Mouse (Mus musculus): ENCODE data around the gene Cox6a1. TPM values are rescaled to one million over a fixed set of nuclear protein-coding genes. Genes with fewer than 3 reads are reported as not detected.

Gene Cox6a1
- polyA plus RNA-seq, 1 experiment = 7,190 TPM

GRCm38 (mm10) chr5:115327610-115328548 lies 20.9 kb downstream of the Cox6a1 start:
- H3K4me1 ChIP-seq (ENCODE audit: control insufficient read depth, insufficient read depth, insufficient read length, low read length) = peaks cover 3% of the 10 kb centered on the region
- no peak for TF ChIP-seq POLR2A (IDR thresholded peaks at IDR 0.05; ENCODE audit: low read depth, low read length)
- H3K27me3 ChIP-seq (ENCODE audit: control insufficient read depth, insufficient read depth, low read length) = no peaks in the 10 kb centered on the region
- H3K27ac ChIP-seq (ENCODE audit: insufficient read depth, low read depth, low read length) = no peak overlapping the region
- H3K4me3 ChIP-seq (ENCODE audit: low read depth, low read length) = peak overlapping the region; percentile 81
- WGBS = 1% methylated on average over 53 of the region's 55 CpGs
- peaks cover 15% of the 10 kb centered on the region for H3K36me3 ChIP-seq (ENCODE audit: control insufficient read depth, insufficient read depth, low read length)

- Histone ChIP-seq H3K4me3 (ENCODE audit: low read depth, low read length) (peak within 1 kb of the TSS; percentile 81), H3K4me1 (ENCODE audit: control insufficient read depth, insufficient read depth, insufficient read length, low read length) (peaks cover 3% of the 10 kb centered on the region), H3K36me3 (ENCODE audit: control insufficient read depth, insufficient read depth, low read length) (peaks cover 8% of the 10 kb centered on the region), H3K27me3 (ENCODE audit: control insufficient read depth, insufficient read depth, low read length) (no peaks in the 10 kb centered on the region), H3K27ac (ENCODE audit: insufficient read depth, low read depth, low read length) (peak within 1 kb of the TSS; percentile 82)
- WGBS = under 1% methylated on average over 92 of the region's 97 CpGs
- no peak for TF ChIP-seq CTCF (IDR thresholded peaks at IDR 0.05; ENCODE audit: extremely low read depth, insufficient read length, insufficient replicate concordance, low read depth, low read length)
- peak; percentile 56 for TF ChIP-seq POLR2A (IDR thresholded peaks at IDR 0.05; ENCODE audit: low read depth, low read length)
Measured at GRCm38 (mm10) chr5:115326875-115327609, 21.7 kb downstream of the Cox6a1 start, which contains the start of gene Srsf9. Gene Srsf9 (plus strand): TSS chr5:115327177.

- no peak for TF ChIP-seq POLR2A (IDR thresholded peaks at IDR 0.05; ENCODE audit: low read depth, low read length)
- TF ChIP-seq CTCF (IDR thresholded peaks at IDR 0.05; ENCODE audit: extremely low read depth, insufficient read length, insufficient replicate concordance, low read depth, low read length) = no peak; the same call in 1 of the 2 replicates
- peak overlapping the region; percentile 25 for H3K27ac ChIP-seq (ENCODE audit: insufficient read depth, low read depth, low read length)
- peaks cover 4% of the 10 kb centered on the region; the same call in 1 of the 2 replicates for H3K36me3 ChIP-seq (ENCODE audit: control insufficient read depth, insufficient read depth, low read length)
- WGBS = 13% methylated on average over 11 of the region's 11 CpGs
- H3K27me3 ChIP-seq (ENCODE audit: control insufficient read depth, insufficient read depth, low read length) = no peaks in the 10 kb centered on the region
- H3K4me1 ChIP-seq (ENCODE audit: control insufficient read depth, insufficient read depth, insufficient read length, low read length) = peaks cover 3% of the 10 kb centered on the region
- peak overlapping the region; percentile 81 for H3K4me3 ChIP-seq (ENCODE audit: low read depth, low read length)
Measured at GRCm38 (mm10) chr5:115326256-115326831, 22.4 kb downstream of the Cox6a1 start.

GRCm38 (mm10) chr5:115319004-115319940 lies 29.5 kb downstream of the Cox6a1 start:
- H3K27me3 ChIP-seq (ENCODE audit: control insufficient read depth, insufficient read depth, low read length) = no peaks in the 10 kb centered on the region
- no peaks in the 10 kb centered on the region for H3K36me3 ChIP-seq (ENCODE audit: control insufficient read depth, insufficient read depth, low read length)
- no peak for TF ChIP-seq POLR2A (IDR thresholded peaks at IDR 0.05; ENCODE audit: low read depth, low read length)
- TF ChIP-seq CTCF (IDR thresholded peaks at IDR 0.05; ENCODE audit: extremely low read depth, insufficient read length, insufficient replicate concordance, low read depth, low read length) = peak; percentile 54; the same call in 1 of the 2 replicates
- H3K27ac ChIP-seq (ENCODE audit: insufficient read depth, low read depth, low read length) = peak overlapping the region; percentile 29; the same call in 1 of the 2 replicates
- 9% methylated on average over 22 of the region's 22 CpGs for WGBS
- peaks cover 9% of the 10 kb centered on the region; the same call in 1 of the 2 replicates for H3K4me1 ChIP-seq (ENCODE audit: control insufficient read depth, insufficient read depth, insufficient read length, low read length)
- peak overlapping the region; percentile 51 for H3K4me3 ChIP-seq (ENCODE audit: low read depth, low read length)

GRCm38 (mm10) chr5:115317645-115318328 lies 31.0 kb downstream of the Cox6a1 start:
- H3K4me1 ChIP-seq (ENCODE audit: control insufficient read depth, insufficient read depth, insufficient read length, low read length) = peaks cover 20% of the 10 kb centered on the region; the same call in 1 of the 2 replicates
- 24% methylated on average over 10 of the region's 10 CpGs for WGBS
- TF ChIP-seq CTCF (IDR thresholded peaks at IDR 0.05; ENCODE audit: extremely low read depth, insufficient read length, insufficient replicate concordance, low read depth, low read length) (no peak), POLR2A (IDR thresholded peaks at IDR 0.05; ENCODE audit: low read depth, low read length) (no peak)
- H3K27me3 ChIP-seq (ENCODE audit: control insufficient read depth, insufficient read depth, low read length) = no peaks in the 10 kb centered on the region
- peak overlapping the region; percentile 18; the same call in 1 of the 2 replicates for H3K27ac ChIP-seq (ENCODE audit: insufficient read depth, low read depth, low read length)
- no peak overlapping the region for H3K4me3 ChIP-seq (ENCODE audit: low read depth, low read length)
- H3K36me3 ChIP-seq (ENCODE audit: control insufficient read depth, insufficient read depth, low read length) = no peaks in the 10 kb centered on the region

All from small intestine, adult 2 months (tissue).